Mouse (Mus musculus) limb, embryonic 13.5 days (tissue): ENCODE data around the gene Fosl2. TPM values are rescaled to one million over a fixed set of nuclear protein-coding genes. Genes with fewer than 3 reads are reported as not detected.
A peak's percentile ranks its signal among the peaks of the same experiment; 100 is the strongest.

Experiments
- ATAC-seq: fragments of 200-750 bp; cut with Nextera tagmentation; 2 replicates; pipeline ENCODE4 v1.8.0; 2017; ENCODE audit warnings: low read depth, moderate number of reproducible peaks, moderate TSS enrichment; ENCODE audit not compliant: low FRiP score
- H3K27ac ChIP-seq: fragments of 300-500 bp; sonication (generic); 2 replicates; pipeline ENCODE4 v1.5.1; 2015; ENCODE audit warnings: inconsistent platforms, mild to moderate bottlenecking, moderate library complexity
- H3K27me3 ChIP-seq: fragments of 300-500 bp; sonication (generic); 2 replicates; pipeline ENCODE4 v1.6.1; 2015; ENCODE audit warnings: mild to moderate bottlenecking, inconsistent platforms
- H3K36me3 ChIP-seq: fragments of 300-500 bp; sonication (generic); 2 replicates; pipeline ENCODE4 v1.6.1; 2015; ENCODE audit warnings: inconsistent platforms, mild to moderate bottlenecking, moderate library complexity
- H3K4me1 ChIP-seq: fragments of 300-500 bp; sonication (generic); 2 replicates; pipeline ENCODE4 v1.6.1; 2015; ENCODE audit warnings: inconsistent platforms
- H3K4me2 ChIP-seq: fragments of 300-500 bp; sonication (generic); replicated peaks from 2 replicates; pipeline ENCODE4 v1.6.1; 2015; ENCODE audit warnings: inconsistent platforms, mild to moderate bottlenecking, moderate library complexity
- H3K4me3 ChIP-seq: fragments of 300-500 bp; sonication (generic); 2 replicates; pipeline ENCODE4 v1.5.1; 2015; ENCODE audit warnings: moderate library complexity, mild to moderate bottlenecking, inconsistent platforms
- H3K9ac ChIP-seq: fragments of 300-500 bp; sonication (generic); 2 replicates; pipeline ENCODE4 v1.6.1; 2015; ENCODE audit warnings: mild to moderate bottlenecking, inconsistent platforms
- H3K9me3 ChIP-seq: fragments of 300-500 bp; sonication (generic); 2 replicates; pipeline ENCODE4 v1.6.1; 2016; ENCODE audit warnings: inconsistent platforms
- WGBS: fragments of 180-500 bp; shearing (Covaris S2); methylation state at CpG from one replicate; pipeline ENCODE4 v1.1.7; 2015; 5-methylcytosine and 5-hydroxymethylcytosine counted together
- polyA plus RNA-seq: library from polyadenylated mRNA; unstranded; fragments of >200 nt; fragmentation: Nextera tagmentation; extraction: Ambion mirVana; gene quantifications from 2 replicates; pipeline ENCODE4 v1.2.1, GENCODE M21; 2015

Gene Fosl2
- 2.3 and 2.5 TPM in 2 replicates for polyA plus RNA-seq

GRCm38 (mm10) chr5:32135336-32136206, at the start of gene Fosl2:
Fosl2 (plus strand) TSS chr5:32135801.
- peak within 1 kb of the TSS; percentile 80 for H3K9ac ChIP-seq
- WGBS: under 1% methylated on average over 70 of the region's 85 CpGs
- no peaks in the 10 kb centered on the region for H3K9me3 ChIP-seq
- peak within 1 kb of the TSS; percentile 83 for H3K4me2 ChIP-seq
- peak within 1 kb of the TSS; percentile 93 for H3K27ac ChIP-seq
- peaks cover 47% of the 10 kb centered on the region for H3K4me1 ChIP-seq
- peak within 1 kb of the TSS; percentile 70 for H3K4me3 ChIP-seq
- H3K36me3 ChIP-seq: no peaks in the 10 kb centered on the region
- peaks cover 36% of the 10 kb centered on the region for H3K27me3 ChIP-seq
- peak; percentile 84 for ATAC-seq

DNA sequence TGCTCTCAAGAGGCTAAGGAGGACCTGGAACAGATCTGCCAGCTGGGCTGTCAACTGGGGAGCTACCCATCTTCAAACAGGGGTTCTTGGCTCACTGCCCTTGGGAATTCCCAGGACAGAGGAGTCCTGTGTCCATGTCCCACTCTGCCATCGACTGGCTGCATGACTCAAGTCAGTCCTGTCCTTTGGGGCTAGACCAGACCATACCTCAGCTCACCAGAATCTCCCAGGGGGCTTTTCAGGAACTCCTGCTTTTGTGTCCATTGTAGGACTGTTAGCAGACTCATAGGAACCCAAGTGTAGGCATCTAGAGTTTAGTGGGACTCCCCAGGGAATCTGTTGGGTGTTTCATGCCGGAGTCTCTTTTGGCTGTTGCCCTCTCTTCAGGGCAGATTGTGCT, 49.6 kb upstream of the Fosl2 start:
- no peak overlapping the region for H3K27ac ChIP-seq
- no peaks in the 10 kb centered on the region for H3K9me3 ChIP-seq
- 90% methylated on average over 2 of the region's 2 CpGs for WGBS

DNA sequence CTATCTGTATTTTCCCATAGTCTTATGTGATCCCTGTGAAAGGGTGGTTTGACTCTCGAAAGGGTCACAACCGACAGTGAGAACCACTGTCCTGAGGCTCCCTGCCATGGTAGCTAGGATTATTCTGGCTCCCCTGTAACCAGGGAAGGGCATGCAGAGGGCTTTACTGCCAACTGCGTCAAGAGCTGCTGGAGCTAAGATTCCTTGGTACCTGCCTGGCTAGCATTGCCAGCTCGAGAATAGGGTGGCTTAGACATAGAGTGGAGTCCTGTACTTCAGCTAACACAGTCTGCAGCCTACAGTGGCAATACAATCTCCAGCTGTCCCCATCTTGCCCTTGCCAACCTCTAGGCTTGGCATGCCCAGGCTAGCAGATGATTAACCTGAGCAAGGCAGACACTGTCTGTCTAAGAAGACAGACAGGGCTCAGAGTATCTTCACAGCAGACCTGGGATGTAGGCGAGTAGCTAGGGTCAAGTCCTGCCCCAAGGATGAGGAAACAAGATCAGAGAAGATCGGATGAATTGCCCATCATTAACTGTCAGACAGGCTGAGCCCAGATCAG, 49.0 kb upstream of the Fosl2 start:
- H3K27ac ChIP-seq: no peak overlapping the region
- WGBS: 84% methylated on average over 6 of the region's 6 CpGs
- ATAC-seq: no peak
- H3K4me3 ChIP-seq: no peak overlapping the region
- no peaks in the 10 kb centered on the region for H3K36me3 ChIP-seq
- no peaks in the 10 kb centered on the region for H3K27me3 ChIP-seq
- no peaks in the 10 kb centered on the region for H3K9me3 ChIP-seq
- H3K9ac ChIP-seq: no peak overlapping the region
- H3K4me1 ChIP-seq: peaks cover 18% of the 10 kb centered on the region
- H3K4me2 ChIP-seq: no peak overlapping the region

More for the DNA sequence above, 49.6 kb upstream of the Fosl2 start:
- H3K4me1 ChIP-seq: peaks cover 23% of the 10 kb centered on the region
- no peak overlapping the region for H3K4me3 ChIP-seq
- H3K4me2 ChIP-seq: no peak overlapping the region
- H3K9ac ChIP-seq: no peak overlapping the region
- no peaks in the 10 kb centered on the region for H3K36me3 ChIP-seq
- ATAC-seq: no peak
- H3K27me3 ChIP-seq: no peaks in the 10 kb centered on the region

- no peak overlapping the region for H3K27ac ChIP-seq
- H3K4me2 ChIP-seq: no peak overlapping the region
- H3K4me1 ChIP-seq: peaks cover 9% of the 10 kb centered on the region
- ATAC-seq: no peak
- H3K9me3 ChIP-seq: no peaks in the 10 kb centered on the region
- no peak overlapping the region for H3K9ac ChIP-seq
- H3K4me3 ChIP-seq: no peak overlapping the region
- H3K27me3 ChIP-seq: no peaks in the 10 kb centered on the region
- H3K36me3 ChIP-seq: no peaks in the 10 kb centered on the region
- WGBS: 50% methylated on average over 5 of the region's 5 CpGs
These were observed 46.1 kb upstream of the Fosl2 start for GRCm38 (mm10) chr5:32089481-32089880.

DNA sequence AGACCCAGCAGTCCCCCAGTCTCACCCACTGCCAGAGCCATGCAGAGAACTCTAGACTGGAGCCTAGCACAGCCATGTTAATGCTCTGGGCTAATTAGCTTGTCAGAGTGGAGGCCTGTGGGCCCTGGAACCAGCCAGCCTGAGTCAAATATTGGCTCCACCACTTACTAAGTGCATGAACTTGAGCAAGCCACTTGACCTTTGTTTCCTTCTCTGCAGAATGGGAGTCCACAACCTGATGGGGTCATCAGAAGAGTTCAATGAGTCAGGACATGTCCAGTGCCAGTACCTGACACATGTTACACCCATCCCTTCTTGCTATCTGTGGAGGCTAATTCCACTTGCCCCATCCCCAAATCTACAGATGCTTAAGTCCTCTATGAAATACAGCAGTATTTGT, 43.3 kb upstream of the Fosl2 start:
- Histone ChIP-seq H3K4me2 (no peak overlapping the region), H3K9ac (no peak overlapping the region), H3K36me3 (no peaks in the 10 kb centered on the region), H3K4me3 (no peak overlapping the region), H3K27me3 (no peaks in the 10 kb centered on the region), H3K9me3 (no peaks in the 10 kb centered on the region), H3K4me1 (no peaks in the 10 kb centered on the region), H3K27ac (no peak overlapping the region)
- no peak for ATAC-seq

GRCm38 (mm10) chr5:32098691-32099090, 36.9 kb upstream of the Fosl2 start:
- no peaks in the 10 kb centered on the region for H3K36me3 ChIP-seq
- 73% methylated on average over 3 of the region's 3 CpGs for WGBS

GRCm38 (mm10) chr5:32102484-32102883, 33.1 kb upstream of the Fosl2 start:
- peaks cover 21% of the 10 kb centered on the region for H3K4me1 ChIP-seq
- 0 out of 2 replicates have a peak, but pooled peaks have one; percentile 29 for ATAC-seq
- no peak overlapping the region for H3K4me2 ChIP-seq
- H3K9ac ChIP-seq: no peak overlapping the region
- WGBS: 9% methylated on average over 5 of the region's 5 CpGs
- H3K27ac ChIP-seq: no peak overlapping the region
- H3K36me3 ChIP-seq: no peaks in the 10 kb centered on the region
- no peaks in the 10 kb centered on the region for H3K9me3 ChIP-seq
- no peaks in the 10 kb centered on the region for H3K27me3 ChIP-seq
- no peak overlapping the region for H3K4me3 ChIP-seq

More at GRCm38 (mm10) chr5:32098691-32099090, 36.9 kb upstream of the Fosl2 start:
- ATAC-seq: no peak
- Histone ChIP-seq H3K27ac (no peak overlapping the region), H3K4me2 (no peak overlapping the region), H3K27me3 (no peaks in the 10 kb centered on the region), H3K4me3 (no peak overlapping the region), H3K9ac (no peak overlapping the region), H3K4me1 (peaks cover 21% of the 10 kb centered on the region), H3K9me3 (no peaks in the 10 kb centered on the region)

- Histone ChIP-seq H3K36me3 (no peaks in the 10 kb centered on the region), H3K27ac (no peak overlapping the region), H3K27me3 (no peaks in the 10 kb centered on the region), H3K4me1 (peaks cover 21% of the 10 kb centered on the region), H3K9ac (no peak overlapping the region), H3K9me3 (no peaks in the 10 kb centered on the region), H3K4me2 (no peak overlapping the region), H3K4me3 (no peak overlapping the region)
- no peak for ATAC-seq
- WGBS: 85% methylated on average over 6 of the region's 6 CpGs
These were observed 32.6 kb upstream of the Fosl2 start for GRCm38 (mm10) chr5:32102971-32103431.

DNA sequence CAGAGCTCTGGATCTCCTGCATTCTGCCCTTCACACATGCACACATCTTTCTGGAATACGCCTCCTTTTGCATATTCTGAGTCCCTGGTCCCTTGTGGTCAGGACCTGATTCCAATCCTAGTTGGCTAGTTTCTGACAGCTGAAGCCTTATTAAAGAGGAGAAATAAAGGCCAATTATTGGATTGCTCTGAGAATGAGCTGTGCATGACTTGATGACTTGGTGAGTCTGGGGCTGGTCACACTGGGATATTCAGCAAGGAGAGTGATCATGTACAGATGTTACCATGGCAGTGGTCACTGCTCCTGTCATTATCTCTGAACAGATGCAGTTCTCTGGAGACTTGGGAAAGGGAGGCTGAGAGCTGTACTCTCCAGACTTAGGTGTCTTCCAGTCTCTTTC, 32.1 kb upstream of the Fosl2 start:
- Histone ChIP-seq H3K9me3 (no peaks in the 10 kb centered on the region), H3K9ac (no peak overlapping the region), H3K4me3 (no peak overlapping the region), H3K27ac (no peak overlapping the region), H3K27me3 (no peaks in the 10 kb centered on the region), H3K4me1 (peaks cover 21% of the 10 kb centered on the region), H3K36me3 (no peaks in the 10 kb centered on the region), H3K4me2 (no peak overlapping the region)
- no peak for ATAC-seq
- WGBS: 89% methylated on average over 1 of the region's 1 CpGs

DNA sequence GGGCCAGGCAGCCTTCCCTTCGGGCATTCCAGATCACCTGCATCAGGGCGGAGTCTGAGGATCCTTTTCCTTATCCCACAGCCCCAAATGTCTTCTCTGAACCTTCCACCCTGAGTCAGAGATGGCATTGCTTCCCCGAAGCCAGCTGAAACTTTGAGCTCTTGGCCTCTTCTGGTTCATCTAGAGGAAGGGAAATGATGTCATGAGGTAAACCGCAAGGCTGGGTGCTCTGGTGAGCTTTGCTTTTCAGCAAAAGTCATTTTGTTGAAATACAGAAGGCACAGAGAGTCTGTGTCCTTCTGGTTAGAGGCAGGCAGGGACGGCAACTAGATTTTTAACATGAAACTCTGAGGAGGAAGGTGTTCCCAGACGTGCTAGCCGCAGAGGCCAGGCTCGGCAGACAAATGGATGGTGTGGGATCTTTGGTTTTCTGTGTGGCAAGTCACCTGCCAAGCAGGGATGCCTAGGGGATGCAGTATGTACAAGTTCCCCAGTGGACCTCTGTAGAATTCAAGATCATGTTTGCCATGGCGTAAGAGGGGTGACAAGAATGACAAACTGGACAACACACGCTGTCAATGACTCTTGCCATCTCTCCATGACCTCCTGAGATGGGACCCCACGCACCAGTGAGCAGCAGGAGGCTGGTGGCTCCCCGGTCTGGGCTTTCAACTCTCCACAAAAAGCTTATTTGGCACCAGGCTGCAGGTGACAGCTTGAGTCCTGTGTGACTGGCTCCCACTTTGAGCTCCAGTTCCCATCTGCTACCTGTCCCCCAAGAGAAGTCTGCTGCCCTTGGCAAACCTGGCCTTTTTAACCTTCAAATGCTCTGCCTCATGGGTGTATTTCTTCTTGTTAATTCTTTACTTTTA, 31.2 kb upstream of the Fosl2 start:
- 82% methylated on average over 12 of the region's 12 CpGs for WGBS

GRCm38 (mm10) chr5:32106473-32107140, 29.0 kb upstream of the Fosl2 start:
- Histone ChIP-seq H3K4me2 (no peak overlapping the region), H3K4me3 (no peak overlapping the region), H3K27ac (no peak overlapping the region), H3K4me1 (peaks cover 17% of the 10 kb centered on the region), H3K9ac (no peak overlapping the region), H3K27me3 (no peaks in the 10 kb centered on the region), H3K9me3 (no peaks in the 10 kb centered on the region), H3K36me3 (no peaks in the 10 kb centered on the region)
- 82% methylated on average over 5 of the region's 5 CpGs for WGBS
- no peak for ATAC-seq

More for the DNA sequence above, 31.2 kb upstream of the Fosl2 start:
- Histone ChIP-seq H3K27me3 (no peaks in the 10 kb centered on the region), H3K4me3 (no peak overlapping the region), H3K4me2 (no peak overlapping the region), H3K27ac (no peak overlapping the region), H3K36me3 (no peaks in the 10 kb centered on the region), H3K4me1 (peaks cover 21% of the 10 kb centered on the region), H3K9ac (no peak overlapping the region), H3K9me3 (no peaks in the 10 kb centered on the region)
- ATAC-seq: no peak
